In genomic region chr6:145992526-145992925, GRCm38 (mm10) we compare ENCODE assay signal across 19 mouse cellular contexts.
DNase-seq lines count a peak whose midpoint lies in the region; ATAC-seq and TF ChIP-seq lines count a peak whose summit lies in the region.
"Had no signal": no experiment of that assay in that cellular context is flagged by ENCODE, and none has a peak within 500 bp of the region (broad histone marks: within the 10 kb centered on the region; RNA-seq: fewer than 3 reads in every experiment).

No protein-coding gene starts in this region.

- H3K9ac ChIP-seq in intestine, embryonic 14.5 days (ENCODE audit: low read length), result no peak overlapping the region
- no peak overlapping the region for H3K9ac ChIP-seq in intestine, postnatal 0 days (ENCODE audit: low read depth, low read length)
- H3K9ac ChIP-seq in limb, embryonic 14.5 days (ENCODE audit: low read depth, low read length, severe bottlenecking), result no peak overlapping the region
- no peak overlapping the region for H3K9ac ChIP-seq in hindbrain, embryonic 12.5 days
- H3K9ac ChIP-seq: embryonic facial prominence, embryonic 12.5 days; hindbrain, embryonic 15.5 days; liver, embryonic 13.5 days; midbrain, embryonic 12.5 days had no signal

- no peak overlapping the region for H3K4me3 ChIP-seq in intestine, embryonic 14.5 days (ENCODE audit: low read depth, low read length)
- no peak overlapping the region for H3K4me3 ChIP-seq in intestine, postnatal 0 days (ENCODE audit: low read depth, low read length)
- no peak overlapping the region for H3K4me3 ChIP-seq in lung, adult 2 months (replicated peaks; ENCODE audit: extremely low read depth, low read depth, low read length)
- H3K4me3 ChIP-seq in limb, embryonic 14.5 days (replicated peaks; ENCODE audit: low read length), result no peak overlapping the region
- peak overlapping the region; percentile 15 for H3K4me3 ChIP-seq in testis, adult 2 months (ENCODE audit: control insufficient read depth, low read depth, low read length)
- H3K4me3 ChIP-seq in hindbrain, embryonic 12.5 days, result no peak overlapping the region
- H3K4me3 ChIP-seq: embryonic facial prominence, embryonic 12.5 days; hindbrain, embryonic 15.5 days; liver, embryonic 13.5 days; midbrain, embryonic 12.5 days had no signal

- TF ChIP-seq CTCF in intestine, postnatal 0 days (IDR thresholded peaks at IDR 0.05; ENCODE audit: low read depth), result no peak
- no peak for TF ChIP-seq CTCF in lung, adult 2 months (IDR thresholded peaks at IDR 0.05; ENCODE audit: insufficient read depth, low read length)
- TF ChIP-seq CTCF in testis, adult 2 months (IDR thresholded peaks at IDR 0.05; ENCODE audit: control insufficient read depth, insufficient read depth, insufficient replicate concordance, low read depth, low read length), result no peak

- H3K4me2 ChIP-seq in intestine, embryonic 14.5 days (ENCODE audit: low read length), result no peak overlapping the region
- H3K4me2 ChIP-seq in intestine, postnatal 0 days (replicated peaks; ENCODE audit: low read depth), result no peak overlapping the region
- no peak overlapping the region for H3K4me2 ChIP-seq in limb, embryonic 14.5 days (replicated peaks; ENCODE audit: low read depth, low read length, severe bottlenecking)
- H3K4me2 ChIP-seq in hindbrain, embryonic 12.5 days (replicated peaks), result no peak overlapping the region
- H3K4me2 ChIP-seq: embryonic facial prominence, embryonic 12.5 days; hindbrain, embryonic 15.5 days; liver, embryonic 13.5 days; midbrain, embryonic 12.5 days had no signal

- H3K36me3 ChIP-seq in intestine, embryonic 14.5 days (ENCODE audit: control insufficient read depth, insufficient read depth, low read length), result no peaks in the 10 kb centered on the region
- H3K36me3 ChIP-seq in intestine, postnatal 0 days (ENCODE audit: control insufficient read depth, insufficient read depth), result no peaks in the 10 kb centered on the region
- H3K36me3 ChIP-seq in limb, embryonic 14.5 days (ENCODE audit: control insufficient read depth, insufficient read depth, low read length), result no peaks in the 10 kb centered on the region
- no peaks in the 10 kb centered on the region for H3K36me3 ChIP-seq in testis, adult 2 months (ENCODE audit: control insufficient read depth, insufficient read depth, low read length)
- no peaks in the 10 kb centered on the region for H3K36me3 ChIP-seq in hindbrain, embryonic 12.5 days
- H3K36me3 ChIP-seq: embryonic facial prominence, embryonic 12.5 days; hindbrain, embryonic 15.5 days; liver, embryonic 13.5 days; midbrain, embryonic 12.5 days had no signal

- ATAC-seq in intestine, embryonic 14.5 days (replicated peaks; ENCODE audit: low FRiP score, low TSS enrichment, low read depth), result no peak
- no peak for ATAC-seq in intestine, postnatal 0 days
- ATAC-seq in limb, embryonic 14.5 days (ENCODE audit: low FRiP score, low read depth), result no peak
- ATAC-seq in hindbrain, embryonic 12.5 days (ENCODE audit: low FRiP score), result no peak
- ATAC-seq: forebrain, embryonic 16.5 days had no signal

- no peak for DNase-seq in intestine, embryonic 14.5 days (ENCODE audit: low spot score)
- DNase-seq in lung, postnatal 14 days, result peak; percentile 21
- DNase-seq in lung, adult 2 months, result no peak
- DNase-seq in limb, embryonic 14.5 days (ENCODE audit: low spot score), result no peak
- DNase-seq in natural killer cell, adult 2 months (ENCODE audit: low spot score in 2 of 2), result no peak
- DNase-seq: cerebellum, adult 9-10 months; gastrocnemius, postnatal 25 days; kidney, adult 18-20 months; left cerebral cortex, postnatal 4 days; liver, embryonic 13.5 days; thymus, postnatal 4 days had no signal

- H3K4me1 ChIP-seq in intestine, embryonic 14.5 days (replicated peaks; ENCODE audit: control insufficient read depth, insufficient read depth, low read length), result peaks cover 9% of the 10 kb centered on the region; the same call in 1 of the 2 replicates
- 0 out of 2 replicates have a peak, but pooled peaks cover 4% of the 10 kb centered on the region for H3K4me1 ChIP-seq in intestine, postnatal 0 days (replicated peaks; ENCODE audit: control insufficient read depth, insufficient read depth, low read length)
- 0 out of 2 replicates have a peak, but pooled peaks cover 3% of the 10 kb centered on the region for H3K4me1 ChIP-seq in lung, adult 2 months (ENCODE audit: control insufficient read depth, insufficient read depth, low read length)
- H3K4me1 ChIP-seq in limb, embryonic 14.5 days (ENCODE audit: control insufficient read depth, insufficient read depth, low read length), result peaks cover 10% of the 10 kb centered on the region
- H3K4me1 ChIP-seq in testis, adult 2 months (ENCODE audit: control insufficient read depth, insufficient read depth, low read length), result peaks cover 2% of the 10 kb centered on the region
- peaks cover 2% of the 10 kb centered on the region; the same call in 1 of the 2 replicates for H3K4me1 ChIP-seq in hindbrain, embryonic 12.5 days
- H3K4me1 ChIP-seq: embryonic facial prominence, embryonic 12.5 days; hindbrain, embryonic 15.5 days; liver, embryonic 13.5 days; midbrain, embryonic 12.5 days had no signal

- peak overlapping the region; percentile 22; the same call in 1 of the 2 replicates for H3K27ac ChIP-seq in intestine, embryonic 14.5 days (ENCODE audit: low read depth)
- H3K27ac ChIP-seq in intestine, postnatal 0 days (ENCODE audit: low read depth, low read length), result no peak overlapping the region
- 0 out of 2 replicates have a peak overlapping the region, but pooled peaks have one; percentile 13 for H3K27ac ChIP-seq in limb, embryonic 14.5 days (replicated peaks; ENCODE audit: low read depth, low read length)
- H3K27ac ChIP-seq in testis, adult 2 months (ENCODE audit: control insufficient read depth, insufficient read depth, low read depth, low read length), result no peak overlapping the region
- no peak overlapping the region for H3K27ac ChIP-seq in hindbrain, embryonic 12.5 days
- H3K27ac ChIP-seq: embryonic facial prominence, embryonic 12.5 days; hindbrain, embryonic 15.5 days; liver, embryonic 13.5 days; macrophage; midbrain, embryonic 12.5 days had no signal

- H3K9me3 ChIP-seq in intestine, embryonic 14.5 days (ENCODE audit: control insufficient read depth, low read length), result no peaks in the 10 kb centered on the region
- no peaks in the 10 kb centered on the region for H3K9me3 ChIP-seq in intestine, postnatal 0 days (ENCODE audit: control insufficient read depth)
- H3K9me3 ChIP-seq in limb, embryonic 14.5 days (ENCODE audit: control insufficient read depth, low read length), result no peaks in the 10 kb centered on the region
- H3K9me3 ChIP-seq in hindbrain, embryonic 12.5 days (replicated peaks), result no peaks in the 10 kb centered on the region
- H3K9me3 ChIP-seq: embryonic facial prominence, embryonic 12.5 days; hindbrain, embryonic 15.5 days; liver, embryonic 13.5 days; midbrain, embryonic 12.5 days had no signal

- WGBS in intestine, embryonic 14.5 days, result 72% methylated on average over 11 of the region's 11 CpGs
- 69% methylated on average over 11 of the region's 11 CpGs for WGBS in intestine, postnatal 0 days
- WGBS in lung, adult 2 months, result 62% methylated on average over 11 of the region's 11 CpGs
- 84% methylated on average over 11 of the region's 11 CpGs for WGBS in limb, embryonic 14.5 days
- WGBS in hindbrain, embryonic 12.5 days, result 78% methylated on average over 11 of the region's 11 CpGs

- no peak for TF ChIP-seq POLR2A in lung, adult 2 months (IDR thresholded peaks at IDR 0.05; ENCODE audit: borderline replicate concordance, extremely low read depth, low read depth, low read length)
- no peak for TF ChIP-seq POLR2A in limb, embryonic 14.5 days (IDR thresholded peaks at IDR 0.05; ENCODE audit: borderline replicate concordance, extremely low read depth, insufficient read depth, insufficient read length)
- no peak for TF ChIP-seq POLR2A in testis, adult 2 months (IDR thresholded peaks at IDR 0.05; ENCODE audit: control insufficient read depth, low read depth, low read length)

- no peaks in the 10 kb centered on the region for H3K27me3 ChIP-seq in intestine, embryonic 14.5 days (replicated peaks; ENCODE audit: control insufficient read depth, insufficient read depth, low read length)
- no peaks in the 10 kb centered on the region for H3K27me3 ChIP-seq in intestine, postnatal 0 days (replicated peaks; ENCODE audit: control insufficient read depth, insufficient read depth, low read length)
- no peaks in the 10 kb centered on the region for H3K27me3 ChIP-seq in limb, embryonic 14.5 days (ENCODE audit: control insufficient read depth, insufficient read depth, low read length)
- no peaks in the 10 kb centered on the region for H3K27me3 ChIP-seq in testis, adult 2 months (ENCODE audit: control insufficient read depth, insufficient read depth, low read length)
- H3K27me3 ChIP-seq in hindbrain, embryonic 12.5 days, result no peaks in the 10 kb centered on the region
- H3K27me3 ChIP-seq: embryonic facial prominence, embryonic 12.5 days; hindbrain, embryonic 15.5 days; liver, embryonic 13.5 days; midbrain, embryonic 12.5 days had no signal

Comparison
In these comparisons a context has a peak if more than half of its experiments do, and no peak if none do; other contexts are left out.
1. H3K27ac ChIP-seq: peak in intestine, embryonic 14.5 days (single experiment) and limb, embryonic 14.5 days (single experiment); none in intestine, postnatal 0 days (single experiment), testis, adult 2 months (single experiment) and hindbrain, embryonic 12.5 days (single experiment).